Mouse (Mus musculus) kidney, adult 18-20 months (tissue): ENCODE data around the gene Ociad2.

ENCODE experiments used
- DNase-seq: peaks from one replicate; pipeline ENCODE4 v3.0.0; 2021

The Ociad2 gene

GRCm38 (mm10) chr5:73340723-73341235 is at the start of gene Ociad2:
TSS of gene Ociad2 (minus strand) at chr5:73341028.
- DNase-seq: no peak

- no peak for DNase-seq
Measured at GRCm38 (mm10) chr5:73383647-73383970, 42.8 kb upstream of the Ociad2 start.

DNA sequence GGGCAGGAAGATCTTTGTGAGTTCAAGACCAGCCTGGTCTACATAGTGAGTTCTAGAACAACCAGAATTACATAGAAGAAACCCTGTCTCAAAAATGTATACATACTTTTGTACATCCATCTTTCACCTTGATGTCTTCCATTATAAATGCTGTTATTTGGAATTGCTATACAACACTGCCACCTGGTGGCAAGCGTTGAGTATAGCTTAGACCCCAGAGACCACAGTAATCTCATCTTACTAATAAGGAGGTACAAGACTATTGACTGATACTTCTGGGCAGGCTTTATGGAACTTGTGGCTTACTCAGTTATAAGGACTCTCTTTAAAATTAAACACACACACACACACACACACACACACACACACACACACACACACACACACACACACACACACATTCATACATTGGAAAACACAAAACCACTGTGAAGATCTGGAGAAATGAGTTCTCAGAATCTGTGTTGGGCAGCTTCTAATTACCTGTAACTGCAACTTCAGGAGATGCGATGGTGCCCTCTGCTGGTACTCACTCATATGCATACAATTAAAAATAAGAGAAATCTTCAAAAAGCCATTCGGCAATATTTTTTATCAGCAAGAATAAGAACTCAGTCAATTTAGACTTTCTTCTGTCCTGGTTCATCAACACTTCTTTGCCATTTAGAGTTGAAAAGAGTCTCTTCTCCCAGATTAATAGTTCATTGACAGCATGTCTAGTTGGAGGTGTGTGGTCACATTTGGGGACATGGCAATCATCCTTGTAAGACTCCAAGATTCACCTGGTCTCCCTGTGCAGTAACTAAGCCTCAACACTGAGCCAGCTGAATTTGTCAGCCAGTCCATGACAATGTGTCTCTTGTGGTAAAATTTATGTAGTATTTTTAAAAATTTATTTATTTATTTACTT is 42.2 kb upstream of the Ociad2 start:
- peak; percentile 64 for DNase-seq

GRCm38 (mm10) chr5:73381976-73382540 is 41.2 kb upstream of the Ociad2 start:
- DNase-seq: no peak

GRCm38 (mm10) chr5:73381510-73381909 is 40.7 kb upstream of the Ociad2 start:
- no peak for DNase-seq

GRCm38 (mm10) chr5:73380829-73381228 is 40.0 kb upstream of the Ociad2 start:
- no peak for DNase-seq

DNA sequence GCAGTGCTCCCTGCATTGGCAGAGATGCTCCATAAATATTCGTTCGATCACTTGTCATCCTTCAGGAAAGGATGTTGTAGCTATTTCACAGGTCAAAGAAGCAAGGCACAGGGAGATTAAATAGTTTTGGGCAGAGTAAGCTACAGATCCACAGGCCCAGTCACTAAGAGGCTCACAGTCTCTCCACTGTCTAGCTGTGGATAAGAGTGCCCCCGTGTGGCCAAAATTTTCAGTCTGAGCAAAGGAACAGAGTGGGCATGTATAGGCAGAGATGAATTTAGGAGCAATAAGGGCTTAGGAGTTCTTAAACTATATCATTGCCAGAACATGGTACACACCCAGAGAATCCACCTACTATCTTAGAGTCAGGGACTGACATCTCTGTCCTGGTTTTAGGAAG is 39.1 kb upstream of the Ociad2 start:
- DNase-seq: peak; percentile 83

DNA sequence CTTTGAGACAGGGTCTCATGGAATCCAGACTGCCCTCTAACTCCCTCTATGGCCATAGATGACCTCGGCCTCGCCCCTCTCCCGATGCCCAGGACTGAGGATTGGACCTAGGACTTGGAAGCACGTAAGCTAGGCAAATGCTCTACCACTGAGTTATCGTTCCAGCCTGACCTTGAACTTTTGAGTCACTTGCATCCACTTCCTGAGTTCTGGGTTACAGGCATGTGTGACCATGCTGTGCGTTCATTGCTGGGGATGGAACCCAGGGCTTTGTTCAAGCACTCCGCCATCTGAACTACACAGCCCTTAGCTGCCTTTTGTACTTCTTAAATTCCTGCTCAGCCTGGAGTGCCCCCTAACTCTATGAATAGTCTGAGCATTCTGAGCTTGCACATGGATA is 35.7 kb upstream of the Ociad2 start:
- no peak for DNase-seq

DNA sequence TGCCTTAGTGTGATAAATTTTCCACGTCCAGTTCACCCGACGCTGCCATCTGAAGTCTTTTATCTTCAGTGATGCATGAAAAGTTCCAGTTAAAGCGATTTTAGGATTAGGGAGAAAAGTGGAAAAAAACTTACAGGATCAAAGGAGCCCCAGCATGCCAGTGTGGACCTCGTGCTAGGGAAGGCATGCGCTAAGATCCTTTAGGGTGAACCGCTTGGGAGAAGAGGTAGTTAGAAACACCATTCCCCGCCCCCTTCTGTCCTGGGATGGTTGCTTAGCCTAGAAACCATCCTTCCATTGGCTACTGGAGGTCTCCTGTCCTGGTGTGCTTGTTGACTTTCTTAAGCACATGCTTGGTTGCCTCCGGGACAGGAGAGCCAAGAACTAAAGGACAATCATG is 35.2 kb upstream of the Ociad2 start:
- DNase-seq: no peak

- no peak for DNase-seq
Measured at GRCm38 (mm10) chr5:73373184-73373583, 32.4 kb upstream of the Ociad2 start.

GRCm38 (mm10) chr5:73372601-73373000 is 31.8 kb upstream of the Ociad2 start:
- no peak for DNase-seq

- DNase-seq: no peak
Measured at GRCm38 (mm10) chr5:73369731-73370130, 28.9 kb upstream of the Ociad2 start.

GRCm38 (mm10) chr5:73368845-73369447 is 28.1 kb upstream of the Ociad2 start:
- no peak for DNase-seq

DNA sequence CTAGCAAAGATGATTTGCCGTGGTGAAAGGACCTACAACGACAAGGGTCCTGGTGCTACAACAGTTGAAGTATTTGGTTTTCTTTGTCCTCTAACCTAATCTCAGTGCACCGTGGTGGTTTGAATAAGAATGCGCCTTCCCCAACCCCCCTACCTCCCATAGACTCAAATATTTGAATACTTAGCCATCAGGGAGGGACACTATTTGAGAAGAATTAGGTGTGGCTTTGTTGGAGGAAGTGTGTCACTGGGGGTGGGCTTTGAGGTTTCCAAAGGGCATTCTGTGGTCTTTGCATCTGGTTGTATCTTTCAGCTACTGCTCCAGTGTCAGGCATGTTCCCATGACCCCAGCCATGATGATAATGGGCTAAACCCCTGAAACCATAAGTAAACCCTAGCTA is 27.1 kb upstream of the Ociad2 start:
- DNase-seq: no peak

GRCm38 (mm10) chr5:73364107-73364864 is 23.5 kb upstream of the Ociad2 start:
- no peak for DNase-seq

DNA sequence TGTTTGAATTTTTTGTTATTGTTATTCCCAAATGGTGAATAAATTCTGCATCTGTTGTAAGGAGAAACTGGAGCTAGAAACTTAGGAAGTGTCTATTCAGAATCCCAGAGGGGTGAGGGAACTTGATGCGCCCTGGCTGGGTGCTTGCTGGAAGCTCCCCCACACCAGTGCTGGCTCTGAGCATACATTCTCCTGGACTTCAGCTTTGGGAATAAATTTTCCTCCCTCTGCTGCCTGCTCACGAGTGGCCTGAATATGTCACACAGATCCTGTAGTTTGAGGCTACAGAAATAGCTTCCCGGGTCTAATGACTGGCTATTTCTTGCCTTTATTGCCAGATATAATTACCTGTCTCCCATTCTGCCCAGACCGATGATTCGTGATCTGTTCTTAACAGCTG is 22.0 kb upstream of the Ociad2 start:
- no peak for DNase-seq

- DNase-seq: no peak
Measured at GRCm38 (mm10) chr5:73362338-73362737, 21.5 kb upstream of the Ociad2 start.

DNA sequence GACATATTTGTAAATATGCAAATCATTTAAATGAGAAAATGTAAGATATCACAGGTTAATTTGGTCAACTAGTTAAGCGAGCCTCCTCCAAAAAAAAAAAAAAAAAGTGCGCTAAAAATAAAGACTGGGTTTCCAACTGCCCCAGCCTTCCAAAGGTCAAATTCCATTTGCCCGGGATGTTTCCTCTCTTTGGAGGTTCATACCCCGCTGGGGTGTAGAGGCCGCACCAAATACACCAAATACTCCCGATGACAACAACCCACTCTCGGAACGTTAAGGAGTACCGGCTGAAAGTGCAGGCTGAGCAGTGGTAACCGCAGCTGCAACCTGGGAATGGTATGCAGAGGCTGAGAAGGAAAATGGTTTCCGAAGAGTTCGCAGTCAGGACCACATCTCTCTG is 19.4 kb upstream of the Ociad2 start:
- no peak for DNase-seq

- DNase-seq: no peak
Measured at GRCm38 (mm10) chr5:73359752-73360141, 18.9 kb upstream of the Ociad2 start.

DNA sequence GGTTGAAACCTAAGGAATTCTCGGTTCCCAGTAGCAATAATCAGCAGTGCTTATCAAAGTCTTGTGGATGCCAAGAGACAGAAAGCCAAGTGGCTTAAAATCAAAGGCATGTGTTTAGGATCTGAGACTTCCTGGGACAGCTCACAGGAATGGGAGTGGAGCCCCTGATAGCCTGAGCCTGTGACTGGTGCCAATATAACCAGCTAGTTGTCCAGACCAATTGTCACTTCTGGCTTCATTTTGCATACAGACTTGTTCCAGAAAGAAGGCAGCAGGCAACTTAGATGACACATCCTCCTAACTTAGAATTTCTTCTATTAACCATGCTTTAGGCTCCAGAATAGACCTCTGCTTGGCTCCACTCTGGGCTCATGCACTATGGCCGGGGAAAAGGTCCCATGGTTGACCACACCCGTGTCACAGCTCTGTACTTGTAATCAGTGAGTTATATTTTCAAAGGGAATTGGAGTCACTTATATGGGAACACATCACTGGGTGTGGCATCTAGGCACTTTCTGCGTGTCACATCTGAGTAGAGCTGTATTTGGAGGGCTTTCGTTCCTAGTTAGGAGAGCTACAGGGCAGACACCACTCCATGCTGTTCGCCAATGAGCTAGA is 18.4 kb upstream of the Ociad2 start:
- DNase-seq: no peak

DNA sequence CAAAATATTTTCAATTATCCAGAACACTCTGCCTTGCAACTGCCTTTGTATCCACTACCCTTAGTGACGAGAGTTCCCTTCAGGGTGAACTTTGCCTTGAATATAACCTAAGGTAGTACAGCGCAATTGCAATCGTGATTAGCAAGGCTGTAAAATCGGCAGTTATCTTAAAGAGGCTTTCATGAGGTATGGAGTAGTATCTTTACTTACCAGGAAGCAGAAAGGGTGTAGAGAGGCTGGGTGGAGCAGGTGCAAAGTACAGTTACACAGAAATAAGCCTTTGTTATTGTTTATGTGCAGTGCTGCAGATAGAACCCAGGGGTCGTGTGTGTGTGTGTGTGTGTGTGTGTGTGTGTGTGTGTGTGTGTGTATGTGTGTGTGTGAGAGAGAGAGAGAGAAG is 14.6 kb upstream of the Ociad2 start:
- DNase-seq: no peak

GRCm38 (mm10) chr5:73353978-73354377 is 13.2 kb upstream of the Ociad2 start:
- DNase-seq: no peak

- no peak for DNase-seq
Measured at GRCm38 (mm10) chr5:73353519-73353918, 12.7 kb upstream of the Ociad2 start.
